Mouse (Mus musculus) brain, embryonic 14.5 days (tissue): ENCODE measurements at regions not wholly inside any gene's neighbourhood (a gene's known extent, or its start where the extent isn't known, plus 50 kb on each side); places are given as distances from the start of the nearest gene placed in this dataset.

Source experiments
- CTCF ChIP-seq: fragments of 200-500 bp; IDR thresholded peaks from 2 replicates; pipeline ENCODE4 v1.5.1; 2012; ENCODE audit warnings: inconsistent platforms, mild to moderate bottlenecking, moderate library complexity, borderline replicate concordance; ENCODE audit not compliant: insufficient read depth, insufficient read length; ENCODE audit errors: extremely low read depth
- POLR2A ChIP-seq: fragments of 200-500 bp; IDR thresholded peaks from 2 replicates; pipeline ENCODE4 v1.6.1; 2012; ENCODE audit warnings: mild to moderate bottlenecking, inconsistent platforms, borderline replicate concordance; ENCODE audit not compliant: poor library complexity, insufficient read depth, insufficient read length, severe bottlenecking; ENCODE audit errors: extremely low read depth

GRCm38 (mm10) chr10:96788352-96789016, 171.7 kb downstream of the Btg1 start:
- TF ChIP-seq CTCF (no peak), POLR2A (no peak)
